Mouse (Mus musculus): ENCODE measurements around the gene Cnot11.
A peak's percentile ranks its signal among the peaks of the same experiment; 100 is the strongest.

Gene Cnot11

DNA sequence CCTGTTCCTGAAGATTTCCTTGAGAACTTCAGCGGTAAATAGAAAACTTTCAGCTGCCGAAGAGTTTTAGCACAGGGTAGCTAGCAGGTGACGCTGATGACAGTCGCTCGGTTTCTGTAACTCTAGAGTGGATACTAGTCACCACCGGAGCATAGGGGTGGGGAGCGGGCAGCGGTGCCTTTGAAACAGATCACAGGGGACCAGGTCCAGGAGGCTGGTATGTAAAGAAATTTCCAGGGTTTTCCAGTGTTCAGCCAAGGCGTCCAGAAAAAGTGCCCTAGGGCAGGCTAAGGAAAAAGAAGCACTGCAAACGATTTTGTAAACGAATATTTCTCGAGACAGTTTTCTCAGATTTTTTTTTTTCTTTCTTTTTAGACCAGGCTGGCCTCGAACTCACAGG, at the start of gene Cnot11:
Gene Cnot11 (plus strand): TSS at position 162 of the 400 bp plus-strand sequence.
- DNase-seq (ENCODE audit: low spot score), result no peak

DNA sequence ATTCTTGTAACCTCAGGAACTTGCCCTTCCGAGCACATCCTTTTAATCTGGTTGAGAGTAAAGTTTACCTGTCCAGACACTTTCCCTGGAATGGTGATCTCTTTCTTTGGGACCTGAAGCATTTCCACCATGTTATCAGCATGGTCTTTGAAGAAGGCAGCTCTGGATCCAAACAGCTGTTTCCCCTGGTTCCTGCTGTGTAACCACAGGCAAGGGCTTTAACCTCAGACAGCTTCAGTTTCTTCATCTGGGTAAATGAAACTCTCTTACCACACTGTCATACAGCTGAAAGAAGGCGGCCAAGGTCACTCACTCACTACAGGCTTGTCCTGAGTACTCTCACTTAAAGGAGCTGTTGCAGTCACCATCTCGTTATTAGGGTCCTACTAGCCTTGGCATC, 47.4 kb upstream of the Cnot11 start:
- DNase-seq (ENCODE audit: low spot score), result no peak

DNA sequence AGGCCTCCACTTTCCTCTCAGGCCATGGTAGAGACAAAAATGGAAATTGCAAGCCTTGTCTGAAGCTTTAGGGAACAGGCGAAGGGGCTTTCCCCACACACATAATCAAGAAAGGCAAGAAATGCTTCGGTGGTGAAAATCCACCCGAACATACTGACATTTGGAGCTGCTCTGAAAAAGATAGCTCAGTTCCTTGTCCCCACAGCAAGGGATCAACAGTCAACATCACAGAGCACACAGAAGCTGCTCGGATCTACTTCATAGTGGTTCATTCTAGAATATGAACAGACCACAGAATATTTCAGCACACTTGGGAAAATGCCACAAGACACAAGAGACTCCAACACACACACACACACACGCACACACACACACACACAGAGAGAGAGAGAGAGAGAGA, 41.6 kb upstream of the Cnot11 start:
- no peak for DNase-seq (ENCODE audit: low spot score)

DNA sequence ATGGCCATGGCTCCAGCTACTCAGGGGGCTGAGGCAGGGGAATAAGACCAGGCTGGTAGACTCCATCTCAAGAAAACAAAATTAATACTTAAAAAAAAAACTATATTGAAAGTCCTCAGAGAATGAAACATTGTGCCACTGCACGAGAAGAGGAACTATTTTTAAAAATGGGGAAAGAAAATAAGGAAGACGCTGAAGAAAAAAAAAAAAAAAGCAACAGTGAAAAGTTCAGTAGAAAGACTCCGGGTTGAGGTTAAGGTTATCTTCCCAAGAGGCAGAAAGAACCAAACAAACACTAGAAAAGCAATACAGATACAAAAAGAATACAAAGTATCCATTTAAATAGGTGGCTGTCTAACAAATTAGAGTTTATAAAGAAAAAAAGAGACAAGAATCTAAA, 41.1 kb upstream of the Cnot11 start:
- no peak for DNase-seq (ENCODE audit: low spot score)

DNA sequence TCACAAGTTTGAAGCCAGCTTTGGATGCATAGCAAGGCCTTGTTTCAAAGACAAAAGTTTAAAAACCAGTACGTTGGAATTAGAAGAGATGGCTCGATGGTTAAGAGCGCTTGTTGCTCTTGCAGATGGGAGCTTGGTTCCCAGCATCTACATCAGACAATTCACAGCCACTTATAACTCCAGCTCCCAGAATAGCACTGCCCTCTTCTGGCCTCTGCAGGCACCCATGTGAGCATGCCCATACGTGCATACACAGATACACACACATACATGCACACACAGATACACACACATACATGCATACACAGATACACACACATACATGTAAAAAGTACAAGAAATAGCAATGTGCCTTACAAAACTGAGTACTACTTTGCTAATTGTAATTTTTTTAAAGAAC, 37.8 kb upstream of the Cnot11 start:
- no peak for DNase-seq (ENCODE audit: low spot score)

DNA sequence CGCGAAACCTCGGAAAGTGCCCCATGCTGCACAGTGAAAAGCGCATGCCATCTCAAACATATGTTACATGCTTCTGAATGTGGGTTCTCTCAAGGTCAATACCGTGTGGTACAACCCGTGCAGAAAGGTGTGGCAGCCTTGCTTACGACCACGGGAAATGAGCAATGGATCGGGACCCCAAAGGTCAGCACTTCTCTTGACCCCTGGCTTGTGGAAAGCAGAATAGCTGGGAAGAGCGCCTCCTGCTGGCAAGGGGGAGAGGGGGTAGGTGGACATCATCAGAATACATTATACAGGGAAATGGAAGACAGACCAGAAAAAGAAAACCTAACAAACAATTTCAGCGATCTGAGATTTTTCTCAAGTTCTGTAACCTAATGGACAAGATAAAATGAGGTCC, 37.0 kb upstream of the Cnot11 start:
- DNase-seq (ENCODE audit: low spot score), result no peak

DNA sequence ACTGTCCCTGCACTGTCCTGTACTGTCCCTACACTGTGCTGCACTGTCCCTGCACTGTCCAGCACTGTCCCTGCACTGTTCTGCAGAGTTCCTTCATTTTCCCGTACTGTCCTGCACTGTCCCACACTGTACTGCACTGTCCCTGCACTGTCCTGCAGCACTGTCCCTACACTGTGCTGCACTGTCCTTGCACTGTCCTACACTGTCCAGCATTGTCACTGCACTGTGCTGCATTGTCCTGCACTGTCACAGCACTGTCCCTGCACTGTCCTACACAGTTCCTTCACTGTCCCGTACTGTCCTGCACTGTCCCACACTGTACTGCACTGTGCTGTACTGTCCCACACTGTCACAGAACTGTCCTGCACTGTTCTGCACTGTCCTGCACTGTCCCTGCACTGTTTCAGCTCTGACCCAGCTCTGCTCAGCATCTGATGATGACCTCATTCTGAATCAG, 35.3 kb upstream of the Cnot11 start:
- DNase-seq (ENCODE audit: low spot score), result no peak

DNA sequence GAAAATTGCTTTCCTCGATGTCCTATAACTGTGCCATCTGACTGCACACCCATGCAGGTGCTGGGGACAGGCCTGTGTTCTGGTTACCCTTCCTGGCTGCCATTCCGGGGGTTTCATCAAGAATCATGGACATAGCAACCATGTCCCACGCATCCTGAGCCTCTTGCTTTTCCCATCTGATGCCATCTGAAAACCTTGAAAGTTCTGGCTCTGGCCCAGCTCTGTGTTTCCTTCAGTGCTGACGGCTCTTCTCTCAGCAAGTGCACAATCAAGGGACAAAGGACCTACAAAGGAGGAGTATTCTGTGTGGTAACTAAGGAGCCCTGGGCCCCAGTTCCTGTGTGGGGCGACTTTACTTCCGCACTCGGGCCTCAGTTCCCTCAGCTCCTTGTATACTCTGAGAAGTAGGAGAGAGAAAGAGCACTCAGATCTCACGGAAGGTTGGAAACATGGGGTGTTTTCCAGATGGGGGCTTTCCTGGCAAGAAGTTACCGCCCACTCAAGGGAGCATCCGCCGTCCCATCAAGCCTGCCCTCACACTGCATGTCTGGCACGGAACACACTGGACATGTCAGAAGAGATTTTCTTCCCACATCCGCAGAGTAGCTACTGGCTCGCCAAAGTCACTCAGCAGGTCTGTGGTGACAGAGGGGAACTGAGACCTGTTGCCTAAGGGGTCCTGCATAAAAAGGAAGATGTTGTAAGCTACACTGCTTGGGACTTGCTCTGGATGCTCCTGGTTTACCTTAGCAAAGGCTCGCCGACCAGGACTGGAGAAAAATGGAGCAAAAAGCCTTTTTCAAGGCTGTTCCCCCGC, 31.8 kb upstream of the Cnot11 start:
- DNase-seq (ENCODE audit: low spot score), result no peak

DNA sequence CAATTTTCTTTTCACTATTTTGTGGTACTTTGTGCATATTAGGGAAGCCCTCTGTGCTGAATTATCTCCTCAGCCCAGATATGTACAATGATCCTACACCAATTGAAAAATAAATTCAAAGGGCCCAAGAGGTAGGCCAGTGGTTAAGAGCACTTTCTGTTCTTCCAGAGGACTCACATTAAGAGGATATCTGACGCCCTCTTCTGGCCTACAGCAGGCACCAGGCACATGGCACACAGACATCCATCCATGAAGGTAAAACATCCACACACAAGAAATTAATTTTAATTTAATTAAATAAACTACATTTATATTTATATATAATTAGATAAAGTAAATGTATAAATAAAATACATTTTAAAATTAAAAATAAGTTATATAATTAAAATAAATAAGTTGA, 30.5 kb upstream of the Cnot11 start:
- DNase-seq (ENCODE audit: low spot score), result no peak

DNA sequence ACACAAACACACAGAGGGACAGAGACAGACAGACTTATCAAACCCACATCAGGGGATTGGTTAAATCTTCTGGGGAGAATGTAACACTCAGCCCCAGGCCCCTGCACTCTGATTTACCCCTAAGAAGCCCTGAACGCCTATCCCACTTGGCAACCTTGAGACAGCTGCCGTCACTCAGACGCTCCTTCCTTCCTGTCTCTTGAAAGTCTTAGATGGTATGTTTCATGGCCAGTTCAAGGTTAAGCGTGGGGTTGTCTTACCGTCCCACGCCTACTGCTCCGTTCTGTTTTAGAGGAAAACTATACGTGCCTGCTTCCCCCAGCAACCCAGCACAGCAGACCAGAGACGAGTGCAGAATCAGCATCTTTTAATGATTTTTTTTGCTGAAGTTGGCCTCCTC, 29.2 kb upstream of the Cnot11 start:
- DNase-seq (ENCODE audit: low spot score), result no peak

DNA sequence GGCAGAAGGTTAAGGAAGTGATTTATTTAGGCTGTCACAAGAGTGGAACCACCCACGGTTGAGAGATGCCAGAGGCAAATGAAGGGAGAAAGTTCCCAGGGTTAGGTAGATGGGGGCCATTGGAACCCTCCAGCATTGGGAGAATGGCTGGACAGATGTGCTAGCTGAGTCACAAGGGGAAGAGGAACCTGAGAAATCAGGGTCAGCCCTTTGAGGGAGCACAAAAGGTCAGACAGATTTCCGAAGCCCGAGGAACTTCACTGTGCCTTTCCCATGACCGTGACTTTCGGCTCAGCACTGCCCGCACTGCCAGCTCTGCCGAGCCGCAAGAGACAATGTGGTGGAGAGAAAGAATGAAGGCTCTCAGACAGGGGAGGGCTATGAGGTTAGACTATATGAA, 23.0 kb upstream of the Cnot11 start:
- DNase-seq (ENCODE audit: low spot score), result no peak

DNA sequence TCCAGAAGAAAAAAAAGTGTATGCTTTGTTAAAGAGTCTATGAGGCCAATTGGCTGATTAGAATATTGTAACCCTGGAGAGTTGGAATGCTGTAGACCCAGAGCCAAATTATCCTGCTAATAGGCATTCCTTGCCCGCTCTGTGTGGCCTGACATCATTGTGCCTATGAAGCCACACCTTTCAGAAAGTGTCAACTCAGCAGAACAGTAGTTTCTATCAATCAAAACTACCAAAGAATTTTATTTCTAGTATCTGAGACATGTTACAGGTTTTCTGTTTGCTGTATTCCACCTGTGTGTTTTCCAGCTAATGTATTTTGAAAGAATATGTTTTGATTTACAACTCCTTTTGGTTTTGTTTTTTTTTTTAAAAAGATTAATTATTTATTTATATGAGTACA, 22.6 kb upstream of the Cnot11 start:
- DNase-seq (ENCODE audit: low spot score), result no peak

DNA sequence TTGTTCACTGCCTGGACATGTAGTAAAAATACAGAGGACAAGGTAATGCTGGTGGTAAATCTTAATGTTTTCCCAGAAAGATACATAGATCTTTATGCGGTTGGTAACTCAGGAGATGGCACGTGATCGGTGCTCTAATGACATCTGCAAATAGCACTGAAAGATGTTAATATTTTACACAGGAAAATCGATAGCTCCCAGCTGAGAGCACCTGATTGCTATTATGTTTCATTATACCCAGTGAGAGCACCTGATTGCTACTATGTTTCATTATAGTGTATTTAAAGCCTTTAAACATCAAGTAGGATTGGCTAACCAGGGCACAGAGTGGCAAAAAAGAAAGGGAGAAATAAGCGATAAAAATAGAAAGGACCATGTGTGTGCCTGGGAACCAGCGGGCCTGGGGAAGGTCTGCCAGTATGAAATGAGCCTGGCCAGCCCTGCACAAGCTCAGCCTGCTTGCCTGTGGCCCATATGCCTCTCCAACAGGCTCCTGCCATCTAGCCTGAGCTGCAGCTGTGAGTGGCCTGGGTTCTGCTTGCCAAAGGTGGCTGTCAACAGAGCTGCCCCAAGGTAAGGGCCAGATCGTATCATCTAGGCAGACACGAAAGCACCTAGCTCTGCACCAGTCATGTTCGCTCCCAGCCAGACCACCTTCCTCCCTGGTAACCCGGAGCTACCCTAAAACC, 19.3 kb upstream of the Cnot11 start:
- no peak for DNase-seq (ENCODE audit: low spot score)

DNA sequence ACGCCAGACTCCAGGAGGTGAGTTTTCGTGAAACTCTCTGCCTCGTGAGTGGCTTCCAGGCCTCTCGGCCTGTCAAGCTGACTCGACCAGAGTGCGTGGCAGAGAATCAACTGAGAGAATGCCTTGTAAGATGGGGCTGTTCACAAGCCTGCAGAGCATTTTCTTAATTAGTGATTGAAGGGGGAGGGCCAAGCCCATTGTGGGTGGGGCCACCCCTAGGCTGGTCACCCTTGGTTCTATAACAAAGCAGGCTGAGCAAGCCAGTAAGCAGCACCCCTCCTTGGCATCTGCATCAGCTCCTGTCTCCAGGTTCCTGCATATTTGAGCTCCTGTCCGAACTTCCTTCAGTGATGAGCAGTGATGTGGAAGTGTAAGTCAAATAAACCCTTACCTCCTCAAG, 13.5 kb upstream of the Cnot11 start:
- DNase-seq (ENCODE audit: low spot score), result no peak

DNA sequence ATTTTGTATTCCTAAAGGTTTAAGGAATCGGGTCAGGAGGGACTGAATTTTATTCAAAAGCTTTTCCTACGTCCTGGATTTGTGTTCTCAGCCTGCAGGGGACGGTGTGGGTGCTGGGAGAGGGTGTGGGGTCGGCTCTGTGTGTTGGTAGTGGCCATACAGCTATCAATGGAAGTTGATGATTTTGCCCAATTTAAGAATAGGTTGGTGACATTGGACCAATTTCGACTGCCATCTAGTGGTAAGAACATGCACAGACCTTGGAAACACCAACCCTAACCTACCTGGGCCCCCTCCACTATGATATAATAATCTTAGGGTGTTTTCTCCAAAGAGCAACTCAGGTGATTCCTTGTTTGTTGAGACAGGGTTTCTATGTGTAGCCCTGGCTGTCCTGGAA, 12.3 kb upstream of the Cnot11 start:
- DNase-seq (ENCODE audit: low spot score), result peak; percentile 62

DNA sequence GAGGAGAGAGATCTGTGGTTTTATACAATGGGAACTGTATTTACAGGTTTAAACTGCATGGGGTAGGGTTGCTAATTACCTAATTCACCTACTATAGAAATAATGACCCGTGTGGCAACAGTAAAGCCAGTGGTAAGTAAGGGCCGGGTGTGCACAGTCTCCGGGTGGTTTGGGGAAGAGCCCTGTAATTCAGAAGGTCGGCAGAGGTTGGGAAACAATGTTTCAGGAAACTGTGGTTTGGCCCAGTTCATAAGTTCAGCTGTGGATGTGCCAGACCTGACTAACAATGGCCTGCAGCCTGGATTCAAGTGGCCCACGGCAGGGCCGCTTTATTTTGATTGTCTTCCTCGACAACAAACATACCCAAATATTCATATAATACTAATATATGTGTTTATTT, 9.0 kb upstream of the Cnot11 start:
- DNase-seq (ENCODE audit: low spot score), result peak; percentile 56

DNA sequence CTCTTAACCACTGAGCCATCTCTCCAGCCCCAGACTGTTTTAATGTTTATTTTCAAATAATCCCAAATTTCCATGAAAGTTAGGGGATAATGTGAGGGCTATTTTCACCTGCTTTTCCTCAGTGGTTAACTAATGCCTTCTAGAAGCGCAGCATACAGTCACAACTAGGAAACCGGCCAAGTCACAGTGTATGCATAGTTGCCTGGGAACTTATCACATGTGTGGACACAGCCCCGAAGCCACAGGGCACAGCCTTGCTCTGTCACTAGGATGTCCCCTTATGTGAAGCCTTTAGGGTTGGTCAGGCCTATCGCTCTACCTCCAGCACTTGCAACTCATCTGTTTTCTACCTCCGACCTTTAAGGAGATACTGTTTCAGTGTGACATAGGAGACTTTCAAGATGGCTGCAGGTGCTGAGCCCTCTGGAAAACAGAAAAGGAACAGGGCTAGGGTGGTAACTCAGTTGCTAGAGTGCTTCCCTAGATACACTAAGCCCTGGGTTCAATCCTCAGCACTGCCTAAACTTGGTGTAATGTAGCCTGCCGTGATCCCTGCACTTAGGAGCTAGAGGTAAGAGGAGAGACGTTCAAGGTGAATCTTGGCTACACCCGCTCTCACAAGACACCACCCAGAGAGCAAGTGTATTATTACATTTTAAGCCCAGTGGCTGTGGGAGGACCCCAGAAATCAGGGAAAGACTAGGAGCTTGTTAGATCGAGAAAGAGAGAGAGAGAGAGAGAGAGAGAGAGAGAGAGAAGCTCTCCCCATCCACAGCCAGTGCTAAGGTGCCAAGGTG, 8.2 kb upstream of the Cnot11 start:
- DNase-seq (ENCODE audit: low spot score), result no peak

DNA sequence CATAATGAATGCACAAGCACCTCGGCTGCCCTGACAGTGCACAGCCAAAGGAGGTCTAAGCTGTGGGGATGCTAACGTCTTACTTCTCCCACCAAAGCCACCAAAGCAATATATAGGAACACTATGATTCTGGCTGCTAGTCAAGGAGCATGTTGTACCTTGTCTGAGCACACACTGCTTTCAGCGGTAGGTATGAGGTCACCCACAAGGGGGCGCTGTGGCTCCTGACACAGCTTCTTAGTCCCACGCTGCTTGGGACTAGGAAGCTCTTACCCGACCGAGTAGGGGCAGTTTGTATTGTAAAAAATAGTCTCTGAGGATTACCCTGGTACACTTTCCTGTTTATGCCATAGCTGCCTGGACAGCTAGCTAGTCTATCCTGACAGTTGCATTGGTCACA, 7.4 kb upstream of the Cnot11 start:
- peak; percentile 62 for DNase-seq (ENCODE audit: low spot score)

DNA sequence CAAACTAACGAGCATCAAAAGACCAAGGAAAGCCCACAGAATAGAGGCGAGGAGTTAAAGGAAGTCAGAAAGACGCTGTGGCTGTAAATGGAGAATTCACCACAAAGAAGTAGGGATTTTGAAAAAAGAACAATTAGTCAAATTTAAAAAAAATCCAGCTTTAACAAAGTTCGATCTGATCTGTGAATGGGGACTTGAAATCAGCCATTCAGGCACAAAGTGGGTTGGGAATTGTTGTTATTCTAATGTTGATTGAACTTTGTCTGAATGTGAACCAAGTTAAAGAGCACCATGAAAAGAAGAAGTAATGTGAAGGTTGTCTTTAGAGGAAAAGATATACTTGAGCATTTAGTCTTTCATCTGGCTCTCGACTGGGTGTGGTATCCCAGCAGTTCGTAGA, 6.5 kb upstream of the Cnot11 start:
- DNase-seq (ENCODE audit: low spot score), result no peak

DNA sequence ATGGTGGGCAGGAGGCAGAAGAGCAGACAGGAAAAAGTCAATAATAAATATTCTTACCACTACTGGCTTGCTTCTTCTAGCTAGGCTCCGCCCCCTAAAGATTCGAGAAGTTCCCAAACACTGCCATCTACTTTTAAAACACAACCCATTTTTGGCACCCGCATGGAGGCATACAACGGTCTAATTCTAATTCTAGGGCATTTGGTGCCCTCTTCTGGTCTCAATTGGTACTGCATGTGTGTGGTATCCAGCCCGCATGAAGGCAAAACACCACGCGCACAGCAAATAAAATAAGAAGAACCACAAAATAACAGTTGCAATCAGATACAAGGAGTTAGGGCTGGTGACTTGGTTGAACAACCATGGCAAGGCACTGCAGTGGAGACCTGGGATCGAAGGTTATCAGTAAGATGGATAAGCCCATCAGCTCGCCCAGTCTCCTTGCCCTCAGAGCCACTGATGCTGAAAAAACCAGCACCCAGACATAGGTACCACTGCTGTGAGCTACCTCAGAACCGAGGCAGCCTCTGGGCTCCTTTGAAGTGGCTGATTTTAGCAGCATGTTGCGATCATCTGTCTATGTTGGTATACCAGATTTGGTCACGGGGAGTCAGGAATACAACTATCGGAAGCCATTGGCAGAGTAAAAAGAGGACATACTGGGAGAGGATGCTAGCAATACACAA, 4.4 kb upstream of the Cnot11 start:
- DNase-seq (ENCODE audit: low spot score), result peak; percentile 85

DNA sequence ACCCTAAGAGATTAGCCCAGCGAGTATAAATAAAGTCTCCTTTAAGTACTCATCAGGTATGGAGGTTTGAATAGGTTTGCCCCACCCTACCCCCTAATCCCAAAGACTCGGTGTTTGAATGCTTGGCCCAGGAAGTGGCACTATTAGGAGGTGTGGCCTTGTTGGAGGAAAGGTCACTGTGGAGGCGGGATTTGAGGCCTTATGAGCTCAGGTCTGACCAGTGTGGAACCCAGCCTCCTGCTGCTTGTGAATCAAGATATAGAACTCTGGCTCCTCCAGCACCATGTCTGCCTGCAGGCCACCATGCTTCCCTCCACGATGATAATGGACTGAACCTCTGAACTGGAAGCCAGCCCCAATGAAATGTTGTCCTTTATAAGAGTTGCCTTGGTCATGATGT, 3.8 kb upstream of the Cnot11 start:
- no peak for DNase-seq (ENCODE audit: low spot score)

DNA sequence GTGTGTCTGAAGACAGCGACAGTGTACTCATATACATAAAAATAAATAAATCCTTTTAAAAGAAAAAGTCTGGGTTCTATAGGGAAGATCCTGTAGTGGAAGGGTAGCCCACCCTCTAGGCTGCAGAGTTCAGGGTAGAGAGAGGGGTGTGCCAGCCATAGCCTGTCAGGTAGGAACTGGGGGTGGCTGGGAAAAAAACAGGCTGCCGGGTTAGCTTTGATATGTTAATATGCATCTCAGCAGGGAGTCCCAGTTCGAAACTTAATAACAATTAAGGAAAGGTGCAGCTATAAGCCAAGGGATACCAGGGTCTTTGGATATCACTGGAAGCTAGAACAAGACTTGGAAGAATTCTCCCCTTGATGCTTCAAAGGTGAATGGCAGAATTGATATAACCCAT, 875 bp upstream of the Cnot11 start:
- DNase-seq (ENCODE audit: low spot score), result no peak
